Mouse (Mus musculus) embryonic facial prominence, embryonic 15.5 days (tissue): ENCODE measurements around the gene Fam166b. TPM values are rescaled to one million over a fixed set of nuclear protein-coding genes. Genes with fewer than 3 reads are reported as not detected.

Experiments
- ATAC-seq: fragments of 200-750 bp; cut with Nextera tagmentation; 2 replicates; pipeline ENCODE4 v1.8.0; 2017; ENCODE audit warnings: low read depth, moderate TSS enrichment; ENCODE audit not compliant: insufficient number of reproducible peaks, low FRiP score, low TSS enrichment
- H3K27ac ChIP-seq: fragments of 300-500 bp; sonication (generic); replicated peaks from 2 replicates; pipeline ENCODE4 v1.5.1; 2015; ENCODE audit warnings: mild to moderate bottlenecking, inconsistent platforms
- H3K27me3 ChIP-seq: fragments of 300-500 bp; sonication (generic); 2 replicates; pipeline ENCODE4 v1.6.1; 2015; ENCODE audit warnings: inconsistent platforms
- H3K36me3 ChIP-seq: fragments of 300-500 bp; sonication (generic); 2 replicates; pipeline ENCODE4 v1.6.1; 2015; ENCODE audit warnings: mild to moderate bottlenecking, inconsistent platforms
- H3K4me1 ChIP-seq: fragments of 300-500 bp; sonication (generic); 2 replicates; pipeline ENCODE4 v1.6.1; 2015; ENCODE audit warnings: inconsistent platforms
- H3K4me2 ChIP-seq: fragments of 300-500 bp; sonication (generic); replicated peaks from 2 replicates; pipeline ENCODE4 v1.6.1; 2015; ENCODE audit warnings: mild to moderate bottlenecking, inconsistent platforms
- H3K4me3 ChIP-seq: fragments of 300-500 bp; sonication (generic); replicated peaks from 2 replicates; pipeline ENCODE4 v1.5.1; 2015; ENCODE audit warnings: mild to moderate bottlenecking, inconsistent platforms
- H3K9ac ChIP-seq: fragments of 300-500 bp; sonication (generic); 2 replicates; pipeline ENCODE4 v1.6.1; 2015; ENCODE audit warnings: inconsistent platforms
- H3K9me3 ChIP-seq: fragments of 300-500 bp; sonication (generic); replicated peaks from 2 replicates; pipeline ENCODE4 v1.6.1; 2016; ENCODE audit warnings: inconsistent platforms
- WGBS: fragments of 180-500 bp; shearing (Covaris S2); methylation state at CpG from one replicate; pipeline ENCODE4 v1.1.7; 2015; 5-methylcytosine and 5-hydroxymethylcytosine counted together
- polyA plus RNA-seq: library from polyadenylated mRNA; unstranded; fragments of >200 nt; fragmentation: Nextera tagmentation; extraction: Ambion mirVana; gene quantifications from 2 replicates; pipeline ENCODE4 v1.2.1, GENCODE M21; 2015

Fam166b gene
- polyA plus RNA-seq, 1 experiment from 2014 or later: 0.44 TPM

DNA sequence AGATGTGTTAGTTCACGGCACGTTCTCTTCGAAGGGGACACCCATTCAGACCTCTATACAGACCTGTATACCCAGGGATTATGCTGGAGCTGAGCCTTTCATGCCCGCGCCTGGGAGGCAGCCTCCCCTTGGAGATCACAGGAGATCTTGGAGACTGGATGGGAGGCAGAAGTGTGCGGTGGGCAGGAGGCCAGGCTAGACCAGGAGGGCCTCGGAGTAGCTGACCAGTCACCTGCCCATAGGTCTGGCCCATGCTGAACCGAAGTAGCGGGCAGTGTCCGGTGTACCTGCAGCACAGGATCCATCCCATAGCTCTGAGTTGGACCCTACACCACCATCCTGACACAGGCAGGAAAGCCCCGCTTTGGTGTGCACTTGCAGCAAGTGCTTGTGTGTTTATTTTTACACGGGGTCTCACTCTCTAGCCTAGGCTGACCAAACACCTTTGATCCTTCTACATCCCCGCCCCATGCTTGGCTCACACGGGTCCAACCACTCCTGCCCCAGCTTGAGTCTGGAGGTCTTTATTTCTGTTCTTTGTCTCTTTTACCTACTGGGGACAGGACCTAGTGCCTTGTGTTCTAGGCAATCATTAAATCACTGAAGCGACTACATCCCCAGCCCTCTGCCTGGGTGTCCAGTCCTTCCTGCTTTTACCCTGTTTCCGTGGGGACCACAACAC lies 613 bp downstream of the Fam166b start:
- H3K4me2 ChIP-seq: no peak overlapping the region
- H3K27ac ChIP-seq: no peak overlapping the region
- H3K9ac ChIP-seq: no peak overlapping the region
- WGBS: 30% methylated on average over 16 of the region's 16 CpGs
- H3K4me3 ChIP-seq: no peak overlapping the region
- H3K9me3 ChIP-seq: no peaks in the 10 kb centered on the region
- ATAC-seq: no peak
- H3K27me3 ChIP-seq: peaks cover 45% of the 10 kb centered on the region
- peaks cover 27% of the 10 kb centered on the region for H3K4me1 ChIP-seq
- peaks cover 33% of the 10 kb centered on the region for H3K36me3 ChIP-seq

DNA sequence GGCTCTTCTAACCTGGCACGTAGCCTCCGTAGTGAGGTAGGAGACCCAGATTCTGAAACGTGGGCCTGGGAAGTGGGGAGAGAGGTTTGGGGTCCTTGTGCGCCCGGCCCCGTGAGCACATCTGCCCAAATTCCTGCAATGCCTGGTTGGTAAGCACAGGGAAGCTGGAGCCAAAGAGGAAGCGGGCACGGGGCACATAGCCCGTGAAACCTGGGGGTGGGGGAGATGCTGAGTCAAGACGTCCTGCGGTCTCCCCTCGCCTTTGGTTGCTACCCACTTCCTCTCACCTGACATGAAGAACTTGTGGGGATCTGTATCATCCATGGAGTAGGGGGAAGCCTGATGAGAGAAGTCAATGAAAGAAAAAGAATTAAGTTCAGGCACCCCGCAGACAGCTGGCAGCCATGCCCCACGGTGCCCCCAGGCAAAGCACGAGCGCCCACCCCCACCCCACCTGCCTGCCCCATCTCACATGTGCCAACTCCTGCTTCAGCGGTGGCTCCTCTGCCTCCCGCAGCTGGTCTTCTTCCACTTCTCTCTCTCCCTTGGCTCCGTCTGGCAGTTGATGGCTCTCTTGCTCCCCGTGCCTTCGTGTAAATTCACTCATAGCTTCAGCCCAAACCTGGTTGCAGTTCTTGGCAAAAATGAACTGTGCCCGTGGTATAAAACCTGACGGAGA lies 1.3 kb downstream of the Fam166b start:
- Histone ChIP-seq H3K27ac (no peak overlapping the region), H3K9me3 (no peaks in the 10 kb centered on the region), H3K4me3 (no peak overlapping the region), H3K4me2 (0 out of 2 replicates have a peak overlapping the region, but pooled peaks have one; percentile 8), H3K9ac (no peak overlapping the region), H3K36me3 (peaks cover 40% of the 10 kb centered on the region), H3K4me1 (peaks cover 27% of the 10 kb centered on the region), H3K27me3 (peaks cover 45% of the 10 kb centered on the region)
- 26% methylated on average over 23 of the region's 23 CpGs for WGBS
- ATAC-seq: no peak

GRCm38 (mm10) chr4:43426487-43426886 lies 2.4 kb downstream of the Fam166b start:
- H3K27ac ChIP-seq: no peak overlapping the region

GRCm38 (mm10) chr4:43425648-43426380 lies 3.1 kb downstream of the Fam166b start:
- Histone ChIP-seq H3K4me3 (peak overlapping the region; percentile 16; the same call in 1 of the 2 replicates), H3K27me3 (peaks cover 45% of the 10 kb centered on the region), H3K27ac (no peak overlapping the region), H3K36me3 (peaks cover 56% of the 10 kb centered on the region), H3K9ac (no peak overlapping the region), H3K4me2 (peak overlapping the region; percentile 36), H3K4me1 (peaks cover 27% of the 10 kb centered on the region), H3K9me3 (no peaks in the 10 kb centered on the region)
- 29% methylated on average over 31 of the region's 31 CpGs for WGBS
- ATAC-seq: peak; percentile 44; the same call in 1 of the 2 replicates

More at GRCm38 (mm10) chr4:43426487-43426886, 2.4 kb downstream of the Fam166b start:
- peaks cover 45% of the 10 kb centered on the region for H3K27me3 ChIP-seq
- no peak overlapping the region for H3K4me2 ChIP-seq
- peaks cover 52% of the 10 kb centered on the region for H3K36me3 ChIP-seq
- WGBS: 52% methylated on average over 10 of the region's 10 CpGs
- no peak overlapping the region for H3K4me3 ChIP-seq
- no peak overlapping the region for H3K9ac ChIP-seq
- no peak for ATAC-seq
- no peaks in the 10 kb centered on the region for H3K9me3 ChIP-seq
- peaks cover 27% of the 10 kb centered on the region for H3K4me1 ChIP-seq

- peaks cover 56% of the 10 kb centered on the region for H3K36me3 ChIP-seq
- no peak for ATAC-seq
- H3K4me2 ChIP-seq: peak overlapping the region; percentile 36
- H3K27me3 ChIP-seq: peaks cover 45% of the 10 kb centered on the region
- peaks cover 29% of the 10 kb centered on the region for H3K4me1 ChIP-seq
- H3K9ac ChIP-seq: no peak overlapping the region
- peak overlapping the region; percentile 16; the same call in 1 of the 2 replicates for H3K4me3 ChIP-seq
- no peak overlapping the region for H3K27ac ChIP-seq
- no peaks in the 10 kb centered on the region for H3K9me3 ChIP-seq
- WGBS: 34% methylated on average over 14 of the region's 14 CpGs
Observed at GRCm38 (mm10) chr4:43425197-43425596, 3.7 kb downstream of the Fam166b start.

- Histone ChIP-seq H3K36me3 (peaks cover 56% of the 10 kb centered on the region), H3K27me3 (peaks cover 45% of the 10 kb centered on the region), H3K4me2 (no peak overlapping the region), H3K4me3 (no peak overlapping the region), H3K4me1 (peaks cover 38% of the 10 kb centered on the region), H3K9ac (no peak overlapping the region), H3K9me3 (no peaks in the 10 kb centered on the region), H3K27ac (no peak overlapping the region)
- ATAC-seq: no peak
- 86% methylated on average over 9 of the region's 9 CpGs for WGBS
Observed at GRCm38 (mm10) chr4:43424072-43424471, 4.9 kb downstream of the Fam166b start.

DNA sequence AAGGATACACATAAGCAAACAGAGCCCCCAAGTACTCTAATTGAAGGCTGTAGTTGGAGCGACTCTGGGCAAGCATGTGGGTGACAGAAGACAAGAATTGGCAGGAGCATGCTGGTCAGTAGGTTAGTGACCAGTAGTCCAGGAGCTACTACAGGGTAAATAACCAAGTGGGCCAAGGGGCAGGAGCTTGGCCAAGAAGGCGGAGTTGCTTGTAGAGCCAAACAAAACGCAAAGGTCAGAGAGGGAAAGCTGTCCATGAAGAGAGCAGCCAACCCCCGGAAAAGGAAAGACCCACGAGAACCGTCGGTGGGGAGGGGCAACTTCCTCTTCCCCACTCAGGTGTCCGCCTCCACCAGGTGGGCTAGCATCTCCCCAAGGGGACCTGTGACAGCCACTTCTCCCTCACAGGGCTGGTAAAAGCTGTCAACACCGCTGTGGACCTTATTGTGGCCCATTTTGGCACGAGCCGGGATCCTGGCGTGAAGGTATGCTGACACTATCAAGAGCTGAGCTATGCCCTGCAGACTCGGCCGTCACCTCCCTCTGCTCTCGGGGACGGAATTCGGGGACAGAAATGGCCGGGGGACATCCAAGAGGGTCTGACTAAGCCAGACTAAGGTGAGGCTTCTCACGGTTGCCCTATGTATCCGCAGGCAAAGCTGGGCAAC lies 5.5 kb downstream of the Fam166b start:
- WGBS: 88% methylated on average over 20 of the region's 20 CpGs
- no peak overlapping the region for H3K4me3 ChIP-seq
- peaks cover 56% of the 10 kb centered on the region for H3K36me3 ChIP-seq
- no peak overlapping the region for H3K27ac ChIP-seq
- H3K4me2 ChIP-seq: no peak overlapping the region
- H3K9ac ChIP-seq: no peak overlapping the region
- ATAC-seq: no peak
- peaks cover 40% of the 10 kb centered on the region for H3K27me3 ChIP-seq
- no peaks in the 10 kb centered on the region for H3K9me3 ChIP-seq
- peaks cover 35% of the 10 kb centered on the region for H3K4me1 ChIP-seq

DNA sequence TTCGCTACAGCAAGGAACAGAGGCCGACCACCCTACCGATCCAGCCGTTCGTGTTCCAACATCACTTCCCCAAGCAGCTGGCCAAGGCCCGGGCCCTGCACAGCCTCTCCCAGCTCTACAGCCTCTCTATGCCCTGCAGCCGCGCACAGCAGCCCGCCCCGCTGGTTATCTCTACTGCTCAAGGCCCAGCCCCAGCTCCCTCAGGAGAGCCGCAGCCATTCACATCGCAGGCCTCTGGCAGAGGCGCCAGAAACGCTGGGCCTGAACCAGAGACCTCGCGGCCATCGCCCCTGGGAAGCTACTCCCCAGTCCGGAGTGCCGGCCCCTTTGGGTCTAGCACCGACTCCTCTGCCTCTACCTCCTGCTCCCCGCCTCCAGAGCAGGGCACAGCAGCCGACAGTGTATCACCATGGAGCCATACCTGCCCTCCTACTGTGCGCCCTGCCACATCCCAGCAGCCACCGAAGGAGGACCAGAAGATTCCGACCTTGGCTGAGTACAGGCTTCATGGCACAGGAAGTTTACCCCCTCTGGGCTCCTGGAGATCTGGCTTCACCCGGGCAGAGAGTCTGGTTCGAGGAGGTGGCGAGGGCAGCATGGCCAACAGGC lies 7.2 kb downstream of the Fam166b start:
- H3K4me3 ChIP-seq: no peak overlapping the region
- 79% methylated on average over 28 of the region's 28 CpGs for WGBS
- peaks cover 21% of the 10 kb centered on the region for H3K4me1 ChIP-seq
- H3K36me3 ChIP-seq: peaks cover 62% of the 10 kb centered on the region
- no peak overlapping the region for H3K9ac ChIP-seq
- H3K4me2 ChIP-seq: no peak overlapping the region
- no peaks in the 10 kb centered on the region for H3K9me3 ChIP-seq
- 0 out of 2 replicates have a peak, but pooled peaks have one; percentile 5 for ATAC-seq
- peaks cover 24% of the 10 kb centered on the region for H3K27me3 ChIP-seq
- H3K27ac ChIP-seq: no peak overlapping the region

DNA sequence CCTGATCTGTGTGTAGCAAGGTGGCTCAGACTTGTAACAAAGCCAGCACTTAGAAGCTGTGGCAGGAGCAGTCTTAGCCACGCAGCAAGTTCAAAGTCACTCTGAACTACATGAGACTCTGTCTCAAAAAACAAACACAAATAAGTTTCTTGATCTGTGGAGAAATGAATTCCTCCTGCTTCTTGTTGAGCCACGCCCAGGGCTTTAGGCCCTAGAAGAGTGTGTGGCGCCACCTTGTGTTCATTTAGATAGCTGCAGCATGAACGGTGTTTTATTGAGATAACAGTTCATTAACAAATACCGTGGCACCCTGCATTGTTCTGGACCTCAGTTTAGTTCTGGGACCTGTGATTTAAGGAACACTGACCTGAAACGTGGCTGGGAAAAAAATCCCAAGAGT lies 8.6 kb downstream of the Fam166b start:
- H3K4me1 ChIP-seq: peaks cover 15% of the 10 kb centered on the region
- no peak overlapping the region for H3K4me3 ChIP-seq
- 6% methylated on average over 6 of the region's 6 CpGs for WGBS
- H3K27ac ChIP-seq: 0 out of 2 replicates have a peak overlapping the region, but pooled peaks have one; percentile 9
- no peak overlapping the region for H3K9ac ChIP-seq
- ATAC-seq: no peak
- no peaks in the 10 kb centered on the region for H3K9me3 ChIP-seq
- H3K4me2 ChIP-seq: no peak overlapping the region
- H3K27me3 ChIP-seq: peaks cover 10% of the 10 kb centered on the region; the same call in 1 of the 2 replicates
- H3K36me3 ChIP-seq: peaks cover 62% of the 10 kb centered on the region

DNA sequence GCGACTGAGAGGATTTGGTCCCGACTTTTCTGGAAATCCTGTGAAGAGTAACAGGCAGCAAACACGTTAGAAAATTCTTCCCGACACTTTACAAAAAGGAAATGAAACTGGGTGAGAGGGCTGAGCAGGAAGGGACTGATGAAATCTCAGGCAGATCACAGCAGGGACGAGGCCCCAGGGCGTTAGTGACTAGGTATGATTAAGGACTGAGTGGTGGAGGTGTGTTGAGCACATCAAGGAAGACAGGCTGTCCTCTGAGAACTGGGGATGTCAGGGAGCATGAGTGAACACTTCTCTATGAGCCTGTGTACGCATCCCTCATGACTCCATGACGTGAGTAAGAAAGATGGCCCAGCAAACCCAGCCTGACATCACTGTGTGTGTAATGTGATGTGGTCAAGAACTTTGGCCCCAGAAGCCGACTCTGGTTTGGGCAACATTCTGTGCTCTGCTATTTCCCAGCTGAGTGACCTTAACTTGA lies 9.1 kb downstream of the Fam166b start:
- ATAC-seq: no peak
- Histone ChIP-seq H3K27ac (0 out of 2 replicates have a peak overlapping the region, but pooled peaks have one; percentile 9), H3K9ac (no peak overlapping the region), H3K9me3 (no peaks in the 10 kb centered on the region), H3K4me1 (peaks cover 13% of the 10 kb centered on the region), H3K36me3 (peaks cover 62% of the 10 kb centered on the region), H3K4me2 (no peak overlapping the region), H3K4me3 (no peak overlapping the region), H3K27me3 (peaks cover 5% of the 10 kb centered on the region; the same call in 1 of the 2 replicates)
- whole genome bisulfite sequencing: 57% methylated on average over 9 of the region's 9 CpGs
